Mouse (Mus musculus) layer of hippocampus, postnatal 10 days (tissue): ENCODE data around the gene Rbm17. TPM values are rescaled to one million over a fixed set of nuclear protein-coding genes. Genes with fewer than 3 reads are reported as not detected.
"Not testable (repeated sequence)": the region's sequence is repeated elsewhere in the genome, so short reads cannot be mapped to it uniquely, and the experiment has no call there.

Experiments used
- DNase-seq, 2 experiments: peaks; one replicate each; pipeline ENCODE4 v3.0.0; 2021; ENCODE audit warnings: low spot score in 2 of 2
- long read RNA-seq: library from polyadenylated mRNA; stranded (forward); transcript quantifications from one replicate; pipeline ENCODE4 v2.0.0, GENCODE M21; 2023
- total RNA-seq, 2 experiments: library from RNA; stranded (reverse); gene quantifications; 2 replicates each; pipeline ENCODE4 v1.2.3; 2021

The Rbm17 gene
- total RNA-seq, result 100 to 1,000 TPM; 103 to 106 TPM
- long read RNA-seq, transcript Rbm17-201 (12 exons, 1,599 nt), result major isoform, 76 of 86 reads
- long read RNA-seq, partial matches to known transcripts, result 4 of 86 reads
- long read RNA-seq, other reads (novel, unspliced or antisense), result 5 of 86 reads

GRCm38 (mm10) chr2:11604053-11604452 is at the start of gene Rbm17:
Gene Rbm17, minus strand, starts transcription at chr2:11604153.
- DNase-seq, result no peak

GRCm38 (mm10) chr2:11653330-11653729 is 49.4 kb upstream of the Rbm17 start:
- no peak for DNase-seq

GRCm38 (mm10) chr2:11652780-11653179 is 48.8 kb upstream of the Rbm17 start:
- no peak for DNase-seq

GRCm38 (mm10) chr2:11652196-11652595 is 48.2 kb upstream of the Rbm17 start:
- no peak for DNase-seq

GRCm38 (mm10) chr2:11651476-11651875 is 47.5 kb upstream of the Rbm17 start:
- DNase-seq, result no peak

- no peak for DNase-seq
Measured at GRCm38 (mm10) chr2:11645297-11645696, 41.3 kb upstream of the Rbm17 start.

GRCm38 (mm10) chr2:11644057-11644456 is 40.1 kb upstream of the Rbm17 start:
- DNase-seq, result no peak

GRCm38 (mm10) chr2:11642451-11642941 is 38.5 kb upstream of the Rbm17 start, which contains the start of gene Il2ra:
Gene Il2ra, plus strand, starts transcription at chr2:11642807.
- no peak for DNase-seq

- no peak for DNase-seq
Measured at GRCm38 (mm10) chr2:11637115-11637514, 33.2 kb upstream of the Rbm17 start.

GRCm38 (mm10) chr2:11636138-11636480 is 32.2 kb upstream of the Rbm17 start:
- DNase-seq, result no peak

- no peak for DNase-seq
Measured at GRCm38 (mm10) chr2:11635471-11636137, 31.7 kb upstream of the Rbm17 start.

GRCm38 (mm10) chr2:11635035-11635434 is 31.1 kb upstream of the Rbm17 start:
- DNase-seq, result no peak

- DNase-seq, result no peak
Measured at GRCm38 (mm10) chr2:11625890-11626289, 21.9 kb upstream of the Rbm17 start, which contains the start of gene Gm17490. Gene Gm17490, minus strand, starts transcription at chr2:11626264.

- DNase-seq, result no peak
Measured at GRCm38 (mm10) chr2:11623726-11624125, 19.8 kb upstream of the Rbm17 start.

- DNase-seq, result no peak
Measured at GRCm38 (mm10) chr2:11623173-11623572, 19.2 kb upstream of the Rbm17 start.

- DNase-seq, result no peak
Measured at GRCm38 (mm10) chr2:11619598-11619997, 15.6 kb upstream of the Rbm17 start.

- no peak for DNase-seq
Measured at GRCm38 (mm10) chr2:11616846-11617245, 12.9 kb upstream of the Rbm17 start.

- DNase-seq, result not testable (repeated sequence)
Measured at GRCm38 (mm10) chr2:11612939-11613338, 9.0 kb upstream of the Rbm17 start.

GRCm38 (mm10) chr2:11606718-11607117 is 2.8 kb upstream of the Rbm17 start:
- not testable (repeated sequence) for DNase-seq

GRCm38 (mm10) chr2:11604911-11605310 is 958 bp upstream of the Rbm17 start:
- DNase-seq, result no peak

- peak; percentile 97 to 98 for DNase-seq
Measured at GRCm38 (mm10) chr2:11602506-11603489, 1.2 kb downstream of the Rbm17 start.

GRCm38 (mm10) chr2:11601795-11602194 is 2.2 kb downstream of the Rbm17 start:
- no peak for DNase-seq
